Mouse (Mus musculus) liver, embryonic 12.5 days (tissue): ENCODE results near the gene Pbdc1. TPM values are rescaled to one million over a fixed set of nuclear protein-coding genes. Genes with fewer than 3 reads are reported as not detected.
"Not testable (repeated sequence)": the region's sequence is repeated elsewhere in the genome, so short reads cannot be mapped to it uniquely, and the experiment has no call there.

ENCODE experiments used
- ATAC-seq: fragments of 200-750 bp; cut with Nextera tagmentation; 2 replicates; pipeline ENCODE4 v1.8.0; 2017; ENCODE audit warnings: moderate number of reproducible peaks, mild to moderate bottlenecking, moderate library complexity
- H3K27ac ChIP-seq: fragments of 300-500 bp; sonication (generic); 2 replicates; pipeline ENCODE4 v1.5.1; 2016; ENCODE audit warnings: mild to moderate bottlenecking
- H3K27me3 ChIP-seq: fragments of 300-500 bp; sonication (generic); replicated peaks from 2 replicates; pipeline ENCODE4 v1.6.1; 2016; ENCODE audit warnings: mild to moderate bottlenecking, moderate library complexity
- H3K36me3 ChIP-seq: fragments of 300-500 bp; sonication (generic); 2 replicates; pipeline ENCODE4 v1.6.1; 2016; ENCODE audit warnings: mild to moderate bottlenecking, moderate library complexity
- H3K4me1 ChIP-seq: fragments of 300-500 bp; sonication (generic); 2 replicates; pipeline ENCODE4 v1.6.1; 2016
- H3K4me2 ChIP-seq: fragments of 300-500 bp; sonication (generic); 2 replicates; pipeline ENCODE4 v1.6.1; 2016; ENCODE audit warnings: mild to moderate bottlenecking, moderate library complexity
- H3K4me3 ChIP-seq: fragments of 300-500 bp; sonication (generic); 2 replicates; pipeline ENCODE4 v1.5.1; 2016; ENCODE audit warnings: mild to moderate bottlenecking, moderate library complexity
- H3K9ac ChIP-seq: fragments of 300-500 bp; sonication (generic); 2 replicates; pipeline ENCODE4 v1.6.1; 2016; ENCODE audit warnings: mild to moderate bottlenecking, moderate library complexity
- H3K9me3 ChIP-seq: fragments of 300-500 bp; sonication (generic); replicated peaks from 2 replicates; pipeline ENCODE4 v1.6.1; 2016; ENCODE audit warnings: mild to moderate bottlenecking, moderate library complexity
- WGBS: fragments of 180-500 bp; shearing (Covaris S2); methylation state at CpG from one replicate; pipeline ENCODE4 v1.1.7; 2016; ENCODE audit not compliant: insufficient replicate concordance; 5-methylcytosine and 5-hydroxymethylcytosine counted together
- polyA plus RNA-seq: library from polyadenylated mRNA; unstranded; fragments of >200 nt; fragmentation: Nextera tagmentation; extraction: Ambion mirVana; gene quantifications from 2 replicates; pipeline ENCODE4 v1.2.1, GENCODE M21; 2016

The Pbdc1 gene
- polyA plus RNA-seq, 1 experiment from 2014 or later, result 54.0 TPM

GRCm38 (mm10) chrX:105121227-105121865, 41.8 kb downstream of the Pbdc1 start:
- 13% methylated on average over 38 of the region's 38 CpGs for WGBS
- peaks cover 4% of the 10 kb centered on the region; the same call in 1 of the 2 replicates for H3K4me1 ChIP-seq
- H3K4me2 ChIP-seq, result peak overlapping the region; percentile 91
- no peak overlapping the region for H3K27ac ChIP-seq
- ATAC-seq, result peak; percentile 68
- H3K4me3 ChIP-seq, result peak overlapping the region; percentile 59
- H3K9ac ChIP-seq, result peak overlapping the region; percentile 55; the same call in 1 of the 2 replicates
- H3K9me3 ChIP-seq, result no peaks in the 10 kb centered on the region
- no peaks in the 10 kb centered on the region for H3K36me3 ChIP-seq
- H3K27me3 ChIP-seq, result peaks cover 49% of the 10 kb centered on the region

DNA sequence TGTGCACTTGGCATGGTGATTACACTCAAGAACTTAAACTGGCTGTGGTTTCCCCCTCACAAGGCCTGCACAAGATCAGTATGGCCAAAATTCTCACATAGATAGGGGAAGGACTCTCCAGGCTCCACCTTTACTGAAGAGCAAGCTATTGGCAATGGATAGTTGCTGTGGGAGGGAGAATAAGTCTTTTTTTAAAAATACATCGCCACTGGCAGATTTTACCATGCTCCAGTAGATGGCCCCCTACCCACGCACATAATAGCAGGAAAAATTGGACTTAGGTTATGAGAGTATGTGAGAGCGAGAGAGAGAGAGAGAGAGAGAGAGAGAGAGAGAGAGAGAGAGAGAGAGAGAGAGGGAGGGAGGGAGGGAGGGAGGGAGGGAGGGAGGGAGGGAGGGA, 45.3 kb downstream of the Pbdc1 start:
- no peak overlapping the region for H3K9ac ChIP-seq
- peaks cover 36% of the 10 kb centered on the region for H3K27me3 ChIP-seq
- H3K4me1 ChIP-seq, result peaks cover 4% of the 10 kb centered on the region; the same call in 1 of the 2 replicates
- H3K27ac ChIP-seq, result no peak overlapping the region
- H3K4me2 ChIP-seq, result no peak overlapping the region
- WGBS, result 15% methylated on average over 2 of the region's 3 CpGs
- no peaks in the 10 kb centered on the region for H3K36me3 ChIP-seq
- no peaks in the 10 kb centered on the region for H3K9me3 ChIP-seq
- no peak for ATAC-seq
- no peak overlapping the region for H3K4me3 ChIP-seq

DNA sequence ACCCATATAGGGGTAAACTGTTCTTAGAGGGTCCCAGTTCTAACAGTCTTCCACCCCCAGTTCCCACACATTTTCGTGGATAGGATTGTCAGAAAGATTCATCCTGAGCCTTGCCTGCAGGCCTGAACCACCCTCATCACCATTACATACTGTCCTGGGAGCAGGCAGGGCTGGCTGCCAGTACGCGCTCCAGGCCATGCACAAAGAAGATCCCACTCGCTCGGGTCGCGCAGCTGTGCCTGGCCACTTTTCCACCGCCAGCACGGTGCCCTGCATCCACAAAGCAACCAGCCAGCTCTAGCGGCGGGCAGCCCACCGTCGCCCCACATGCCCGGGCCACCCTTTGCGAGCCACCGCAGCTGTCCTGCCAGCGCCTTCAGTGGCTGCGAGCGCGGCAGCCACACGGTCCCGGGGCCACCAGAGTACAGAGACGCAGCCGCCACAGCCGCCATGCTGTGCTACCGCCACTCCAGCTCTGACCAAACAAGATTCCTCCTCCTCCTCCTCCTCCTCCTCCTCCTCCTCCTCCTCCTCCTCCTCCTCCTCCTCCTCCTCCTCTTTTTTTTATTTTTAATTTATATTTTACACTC, 72.4 kb downstream of the Pbdc1 start:
- Histone ChIP-seq H3K4me2 (no peak overlapping the region), H3K27ac (no peak overlapping the region), H3K4me3 (no peak overlapping the region), H3K36me3 (no peaks in the 10 kb centered on the region), H3K9ac (no peak overlapping the region), H3K9me3 (no peaks in the 10 kb centered on the region), H3K4me1 (no peaks in the 10 kb centered on the region), H3K27me3 (peaks cover 10% of the 10 kb centered on the region)
- WGBS, result 26% methylated on average over 24 of the region's 26 CpGs
- ATAC-seq, result no peak

DNA sequence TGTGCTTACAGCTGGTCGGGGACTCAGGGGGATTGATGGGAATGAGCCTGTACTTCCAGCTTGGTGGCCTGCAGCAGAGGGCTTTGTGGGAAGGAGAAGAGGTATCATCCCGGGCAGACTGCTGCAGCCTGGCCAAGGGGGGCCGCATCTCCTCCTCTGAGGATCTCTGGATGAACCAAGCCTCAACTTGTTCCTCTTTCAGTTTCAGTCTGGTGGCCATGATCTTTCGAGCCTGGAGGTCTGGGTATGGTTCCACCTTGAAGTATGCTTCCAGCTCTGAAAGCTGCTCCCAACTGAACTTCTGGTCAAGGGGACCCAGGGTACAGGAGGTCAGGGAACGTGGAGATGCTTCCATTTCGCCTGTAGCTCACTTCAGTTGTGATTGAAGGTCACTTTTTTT, 85.5 kb downstream of the Pbdc1 start:
- not testable (repeated sequence) for ATAC-seq
- WGBS, result 37% methylated on average over 6 of the region's 6 CpGs

More for the DNA sequence above, 85.5 kb downstream of the Pbdc1 start:
- not testable (repeated sequence) for H3K9ac ChIP-seq, H3K9me3 ChIP-seq, H3K4me1 ChIP-seq, H3K4me3 ChIP-seq, H3K36me3 ChIP-seq, H3K27ac ChIP-seq, H3K4me2 ChIP-seq
- H3K27me3 ChIP-seq, result peaks cover 13% of the 10 kb centered on the region

Other genes with a start within 250 kb of the Pbdc1 start
- 0.47 and 0.57 TPM in 2 replicates for gene Magee2, start 222.5 kb upstream of the Pbdc1 start, polyA plus RNA-seq
- 3.1 and 3.2 TPM in 2 replicates for gene Magee1, start 40.6 kb downstream of the Pbdc1 start, polyA plus RNA-seq